Mouse (Mus musculus): ENCODE results near the gene Slc12a7. TPM values are rescaled to one million over a fixed set of nuclear protein-coding genes. Genes with fewer than 3 reads are reported as not detected.

The Slc12a7 gene
- total and polyA plus RNA-seq, 3 experiments = 3.1 to 6.9 TPM; not detected in 1

DNA sequence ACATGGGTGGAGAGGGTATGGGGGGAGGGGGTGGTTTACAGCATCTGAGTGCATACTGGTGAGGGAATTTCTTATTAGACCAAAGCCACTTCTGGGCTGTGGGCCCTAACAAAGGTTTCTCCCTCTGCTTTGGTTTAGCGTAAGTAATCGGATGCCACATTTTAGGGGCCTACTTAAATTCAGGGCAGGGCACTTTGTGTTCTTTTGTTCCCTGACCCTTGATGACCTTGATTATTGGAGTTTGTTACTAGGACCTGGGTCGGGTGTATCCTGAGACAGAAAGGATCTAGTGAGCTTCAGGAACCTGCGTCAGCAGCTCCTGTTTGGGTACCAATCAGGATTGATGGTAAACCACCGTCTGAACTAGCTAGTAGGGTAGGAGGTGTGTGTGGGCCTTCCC lies 49.6 kb downstream of the Slc12a7 start:
- Histone ChIP-seq H3K9me3 (replicated peaks; ENCODE audit: insufficient read depth, low read length) (no peaks in the 10 kb centered on the region), H3K79me2 (ENCODE audit: control insufficient read depth, insufficient read depth, low read length, poor library complexity) (no peaks in the 10 kb centered on the region), H3K27me3 (ENCODE audit: control insufficient read depth in 1 of 2, insufficient read depth in 2 of 2, low read length in 2 of 2) (no peaks in the 10 kb centered on the region), H3K9ac (ENCODE audit: control insufficient read depth, low read depth, low read length, poor library complexity, severe bottlenecking) (no peak overlapping the region), H3K27ac (ENCODE audit: control insufficient read depth, low read depth, low read length) (no peak overlapping the region), H3K4me3 (ENCODE audit: control insufficient read depth in 1 of 2, insufficient read depth in 1 of 2, low read depth in 2 of 2, low read length in 2 of 2) (no peak overlapping the region), H3K36me3 (ENCODE audit: control insufficient read depth in 1 of 2, insufficient read depth in 2 of 2, low read length in 2 of 2) (no peaks in the 10 kb centered on the region), H3K4me1 (ENCODE audit: control insufficient read depth in 1 of 2, insufficient read depth in 2 of 2, low read length in 2 of 2) (no peaks in the 10 kb centered on the region; a peak in 1 of 4 replicates)
- DNase-seq (ENCODE audit: low read depth, low spot score) = no peak
- no peak for TF ChIP-seq TCF12 (IDR thresholded peaks at IDR 0.05; ENCODE audit: low read depth, low read length)
- TF ChIP-seq CHD1 (IDR thresholded peaks at IDR 0.05; ENCODE audit: low read depth, low read length) = no peak
- no peak for TF ChIP-seq MEF2A (IDR thresholded peaks at IDR 0.05; ENCODE audit: extremely low read depth, insufficient replicate concordance, low read depth, low read length, poor library complexity, severe bottlenecking)
- no peak for TF ChIP-seq MYB (IDR thresholded peaks at IDR 0.05; ENCODE audit: low read depth, low read length)
- no peak for TF ChIP-seq ELF1 (IDR thresholded peaks at IDR 0.05; ENCODE audit: low read depth, low read length)
- no peak for TF ChIP-seq ETS1 (IDR thresholded peaks at IDR 0.05; ENCODE audit: low read depth, low read length)
- no peak for TF ChIP-seq POLR2A (IDR thresholded peaks at IDR 0.05; ENCODE audit: control insufficient read depth in 1 of 2, insufficient read depth in 1 of 2, low read depth in 1 of 2, low read length in 2 of 2, poor library complexity in 1 of 2)
- TF ChIP-seq ZNF384 (IDR thresholded peaks at IDR 0.05; ENCODE audit: low read depth, low read length) = no peak
- TF ChIP-seq ZC3H11A (IDR thresholded peaks at IDR 0.05; ENCODE audit: low read depth, low read length) = no peak

DNA sequence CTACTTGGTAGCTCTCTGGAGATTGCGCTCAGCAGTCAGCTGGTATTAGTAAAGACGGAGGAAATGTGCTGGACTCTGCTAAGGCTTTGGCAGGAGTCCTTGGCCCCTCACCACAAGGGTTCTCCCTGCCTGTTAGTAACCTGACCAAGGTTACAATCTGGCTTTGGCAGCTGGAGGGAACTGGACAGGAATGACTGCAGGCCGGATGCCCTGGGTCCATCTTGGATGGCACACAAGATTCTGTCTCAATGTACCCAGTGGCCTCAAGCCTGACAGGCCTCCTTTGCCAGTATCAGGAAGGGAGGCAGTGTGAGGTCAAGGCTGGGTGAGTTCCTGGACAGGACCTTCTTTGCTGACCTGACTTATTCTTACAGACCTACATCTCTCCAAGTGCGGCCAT lies 59.3 kb downstream of the Slc12a7 start:
- Histone ChIP-seq H3K4me3 (ENCODE audit: control insufficient read depth in 1 of 2, insufficient read depth in 1 of 2, low read depth in 2 of 2, low read length in 2 of 2) (no peak overlapping the region), H3K9ac (ENCODE audit: control insufficient read depth, low read depth, low read length, poor library complexity, severe bottlenecking) (no peak overlapping the region), H3K36me3 (ENCODE audit: control insufficient read depth in 1 of 2, insufficient read depth in 2 of 2, low read length in 2 of 2) (peaks cover 0 to 2% of the 10 kb centered on the region in 2 experiments; a peak in 2 of 4 replicates), H3K9me3 (replicated peaks; ENCODE audit: insufficient read depth, low read length) (no peaks in the 10 kb centered on the region), H3K4me1 (ENCODE audit: control insufficient read depth in 1 of 2, insufficient read depth in 2 of 2, low read length in 2 of 2) (peaks cover 4 to 14% of the 10 kb centered on the region in 2 experiments), H3K27me3 (ENCODE audit: control insufficient read depth in 1 of 2, insufficient read depth in 2 of 2, low read length in 2 of 2) (no peaks in the 10 kb centered on the region), H3K79me2 (ENCODE audit: control insufficient read depth, insufficient read depth, low read length, poor library complexity) (no peaks in the 10 kb centered on the region), H3K27ac (ENCODE audit: control insufficient read depth, low read depth, low read length) (no peak overlapping the region)
- TF ChIP-seq HCFC1 (IDR thresholded peaks at IDR 0.05; ENCODE audit: low read depth, low read length) (no peak), E2F4 (IDR thresholded peaks at IDR 0.05; ENCODE audit: borderline replicate concordance, low read depth, low read length) (no peak), ZC3H11A (IDR thresholded peaks at IDR 0.05; ENCODE audit: low read depth, low read length) (no peak), ZMIZ1 (IDR thresholded peaks at IDR 0.05; ENCODE audit: low read depth, low read length) (no peak), GATA1 (IDR thresholded peaks at IDR 0.05; ENCODE audit: low read depth, low read length) (no peak), MEF2A (IDR thresholded peaks at IDR 0.05; ENCODE audit: extremely low read depth, insufficient replicate concordance, low read depth, low read length, poor library complexity, severe bottlenecking) (no peak), POLR2A (IDR thresholded peaks at IDR 0.05; ENCODE audit: control insufficient read depth in 1 of 2, insufficient read depth in 1 of 2, low read depth in 1 of 2, low read length in 2 of 2, poor library complexity in 1 of 2) (no peak), BHLHE40 (IDR thresholded peaks at IDR 0.05; ENCODE audit: borderline replicate concordance, low read depth, low read length) (no peak), CHD1 (IDR thresholded peaks at IDR 0.05; ENCODE audit: low read depth, low read length) (no peak), NRF1 (IDR thresholded peaks at IDR 0.05; ENCODE audit: insufficient read depth, low read depth, low read length, poor library complexity, severe bottlenecking) (no peak), EP300 (IDR thresholded peaks at IDR 0.05; ENCODE audit: low read depth in 1 of 2, low read length in 2 of 2) (no peak), MAX (IDR thresholded peaks at IDR 0.05; ENCODE audit: low read length) (no peak), ELF1 (IDR thresholded peaks at IDR 0.05; ENCODE audit: low read depth, low read length) (no peak), ZKSCAN1 (IDR thresholded peaks at IDR 0.05; ENCODE audit: low read depth, low read length) (no peak), NELFE (IDR thresholded peaks at IDR 0.05; ENCODE audit: low read depth, low read length) (no peak), POLR2AphosphoS2 (IDR thresholded peaks at IDR 0.05; ENCODE audit: low read length) (no peak), MYB (IDR thresholded peaks at IDR 0.05; ENCODE audit: low read depth, low read length) (no peak), USF2 (IDR thresholded peaks at IDR 0.05; ENCODE audit: borderline replicate concordance in 1 of 2, insufficient read depth in 1 of 2, low read depth in 1 of 2, low read length in 2 of 2) (no peak)
- no peak for DNase-seq (ENCODE audit: low read depth, low spot score)

All from MEL (cell line).